Mouse (Mus musculus) right cerebral cortex, postnatal 25 days (tissue): ENCODE data around the gene Cdipt.

Experiments used
- DNase-seq: peaks from one replicate; pipeline ENCODE4 v3.0.0; 2022

Gene Cdipt

GRCm38 (mm10) chr7:127026161-127026600 is 50.5 kb downstream of the Cdipt start:
- DNase-seq: no peak

GRCm38 (mm10) chr7:127026616-127026983 is 50.9 kb downstream of the Cdipt start:
- DNase-seq: no peak

- DNase-seq: peak; percentile 99
Observed at GRCm38 (mm10) chr7:127026984-127027726, 51.4 kb downstream of the Cdipt start, which contains the start of gene Maz. Gene Maz (minus strand): TSS chr7:127027037.

- DNase-seq: no peak
Observed at GRCm38 (mm10) chr7:127027885-127028284, 52.2 kb downstream of the Cdipt start.
